Mouse (Mus musculus) neutrophil, adult 5-6 weeks (primary cell): Measurements from ENCODE around the gene Tmem221. TPM values are rescaled to one million over a fixed set of nuclear protein-coding genes. Genes with fewer than 3 reads are reported as not detected.
"Not testable (repeated sequence)": the region's sequence is repeated elsewhere in the genome, so short reads cannot be mapped to it uniquely, and the experiment has no call there.

ENCODE experiments used
- ATAC-seq: fragments of 151-379, 151-347 bp; 2 replicates; pipeline ENCODE4 v1.8.0; 2017; ENCODE audit warnings: mild to moderate bottlenecking, moderate TSS enrichment; ENCODE audit not compliant: insufficient number of reproducible peaks, poor library complexity, low FRiP score, severe bottlenecking; ENCODE audit errors: extremely low read depth
- total RNA-seq: library from RNA; stranded (forward); fragments of 200-1000 nt; gene quantifications from 2 replicates; pipeline ENCODE4 v1.2.3, GENCODE M21; 2017

The Tmem221 gene
- total RNA-seq, 1 experiment from 2014 or later = 0.58 TPM

DNA sequence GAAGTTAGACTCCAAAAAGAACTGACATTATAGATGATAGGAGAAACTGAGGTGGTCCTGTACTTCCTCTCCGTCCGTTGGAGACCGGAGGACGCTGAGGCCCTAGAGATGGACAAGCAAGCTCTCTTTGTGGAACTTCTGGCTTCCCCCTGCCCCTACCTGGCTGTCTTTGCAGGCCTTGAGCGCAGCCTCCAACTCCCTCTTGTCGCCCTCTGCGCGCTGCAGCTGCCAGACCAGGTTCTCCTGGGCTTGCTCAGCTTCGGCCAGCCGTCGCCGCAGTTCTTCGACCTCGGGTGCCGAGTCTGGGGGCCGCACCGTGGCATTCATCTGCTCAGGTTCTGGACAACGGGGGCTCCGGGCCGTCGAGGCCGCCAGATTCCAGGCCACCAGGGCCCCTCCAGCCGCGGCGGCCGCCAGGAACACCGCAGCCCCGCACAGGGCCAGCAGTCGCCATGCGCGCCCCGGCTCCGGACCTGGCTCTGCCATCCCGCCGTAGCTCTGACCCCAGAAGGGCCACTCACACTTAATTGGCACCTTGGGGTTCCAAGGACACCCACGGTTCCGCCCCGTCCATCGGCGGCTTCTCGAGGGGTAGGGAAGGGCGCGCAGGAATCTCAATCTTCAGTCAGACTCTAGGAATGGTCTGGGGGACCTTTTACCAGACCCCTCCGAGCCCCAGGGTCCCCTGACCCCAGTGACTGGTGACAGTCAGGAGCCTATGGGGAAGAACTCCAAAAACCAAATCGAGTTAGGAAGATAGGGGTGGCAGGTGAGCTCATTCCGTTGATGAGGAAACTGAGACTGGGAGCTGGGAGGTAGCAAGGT, 33.2 kb downstream of the Tmem221 start, which contains the start of gene Ccdc194:
Gene Ccdc194, minus strand, starts transcription at position 486 of the 825 bp plus-strand sequence.
- no peak for ATAC-seq

DNA sequence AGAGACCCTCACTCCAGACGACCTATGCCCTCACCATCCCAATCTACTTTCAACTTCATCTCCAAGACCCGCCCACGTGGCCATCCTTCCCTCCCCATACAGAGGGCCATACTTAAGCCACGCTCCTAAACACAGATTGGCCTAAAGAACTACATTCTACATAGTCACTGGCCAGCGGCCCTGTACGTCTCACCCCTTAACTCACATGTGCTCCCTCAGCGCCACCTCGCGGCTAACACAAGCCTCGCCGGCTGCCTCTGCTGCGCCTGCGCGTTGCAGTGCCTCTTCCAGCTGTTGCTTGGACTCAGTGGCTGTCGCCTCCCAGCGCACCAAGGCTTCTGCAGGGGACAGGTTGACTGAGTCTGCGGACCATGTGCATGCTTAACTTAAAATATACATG, 37.0 kb downstream of the Tmem221 start:
- peak; percentile 80 for ATAC-seq

DNA sequence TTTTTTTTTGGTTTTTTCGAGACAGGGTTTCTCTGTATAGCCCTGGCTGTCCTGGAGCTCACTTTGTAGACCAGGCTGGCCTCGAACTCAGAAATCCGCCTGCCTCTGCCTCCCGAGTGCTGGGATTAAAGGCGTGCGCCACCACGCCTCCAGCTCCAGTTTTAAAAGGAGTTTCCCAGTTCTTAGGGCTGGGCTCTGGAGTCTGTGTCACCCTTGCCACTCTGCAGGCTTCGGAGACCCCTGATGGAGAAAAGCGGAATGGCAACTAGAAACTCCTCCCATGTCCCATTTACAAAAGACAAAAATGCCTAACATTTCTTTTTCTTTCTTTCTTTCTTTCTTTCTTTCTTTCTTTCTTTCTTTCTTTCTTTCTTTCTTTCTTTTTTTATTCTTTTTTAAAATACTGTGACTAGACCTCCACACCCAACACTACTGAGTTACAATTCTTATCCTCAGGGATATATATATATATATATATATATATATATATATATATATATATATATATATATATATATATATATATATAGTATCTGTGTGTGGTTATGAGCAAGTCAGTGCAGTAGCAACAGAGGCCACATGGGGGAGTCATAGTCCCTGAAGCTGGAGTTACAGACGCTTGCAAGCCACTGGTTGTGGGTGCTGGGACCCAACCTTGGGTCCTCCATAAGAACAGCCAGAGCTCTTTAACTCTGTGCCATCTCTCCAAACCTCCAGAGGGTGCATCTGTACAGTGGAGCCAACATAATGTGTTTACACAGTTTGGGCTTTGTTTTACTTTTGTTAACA, 39.4 kb downstream of the Tmem221 start:
- not testable (repeated sequence) for ATAC-seq

GRCm38 (mm10) chr8:71516786-71517185, 41.9 kb downstream of the Tmem221 start:
- ATAC-seq = no peak

DNA sequence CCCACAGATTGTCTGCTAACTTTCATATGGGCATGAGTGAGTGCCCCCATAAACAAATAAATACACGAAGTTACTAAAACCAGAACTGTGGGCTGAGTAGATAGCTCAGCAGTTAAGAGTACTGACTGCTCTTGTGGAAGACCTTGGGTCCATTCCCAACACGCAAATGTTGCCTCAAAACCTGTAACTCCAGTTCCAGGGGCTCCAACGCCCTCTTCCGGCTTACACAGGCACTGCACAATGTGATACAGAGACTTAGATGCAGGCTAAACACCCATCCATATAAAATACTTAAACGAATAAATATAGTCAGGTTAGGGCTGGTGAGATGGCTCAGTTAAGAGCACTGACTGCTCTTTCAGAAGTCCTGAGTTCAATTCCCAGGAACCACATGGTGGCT, 43.6 kb downstream of the Tmem221 start:
- ATAC-seq = no peak

GRCm38 (mm10) chr8:71513018-71513754, 45.5 kb downstream of the Tmem221 start:
- ATAC-seq = no peak

DNA sequence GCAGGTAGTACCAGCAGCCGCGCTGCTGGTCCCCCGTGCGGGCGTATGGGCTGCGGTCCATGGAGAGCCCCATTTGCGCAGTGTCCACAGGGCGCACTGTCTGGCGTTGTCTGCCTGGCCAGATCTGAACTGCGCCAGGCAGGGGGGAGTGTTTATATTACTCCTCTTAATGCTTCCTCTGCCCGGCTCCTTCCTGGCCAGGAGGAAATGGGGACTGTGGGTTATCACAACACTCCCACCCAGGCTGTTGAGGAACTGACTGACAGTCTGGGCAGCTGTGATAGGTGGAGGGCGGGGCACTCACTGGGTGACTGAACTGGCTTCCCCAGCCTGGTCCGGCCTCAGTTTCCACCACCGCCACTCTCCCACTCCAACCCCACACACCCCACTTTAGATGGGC, 47.0 kb downstream of the Tmem221 start, which contains the start of gene Plvap:
Gene Plvap, minus strand, starts transcription at position 109 of the 400 bp plus-strand sequence.
- ATAC-seq = no peak

DNA sequence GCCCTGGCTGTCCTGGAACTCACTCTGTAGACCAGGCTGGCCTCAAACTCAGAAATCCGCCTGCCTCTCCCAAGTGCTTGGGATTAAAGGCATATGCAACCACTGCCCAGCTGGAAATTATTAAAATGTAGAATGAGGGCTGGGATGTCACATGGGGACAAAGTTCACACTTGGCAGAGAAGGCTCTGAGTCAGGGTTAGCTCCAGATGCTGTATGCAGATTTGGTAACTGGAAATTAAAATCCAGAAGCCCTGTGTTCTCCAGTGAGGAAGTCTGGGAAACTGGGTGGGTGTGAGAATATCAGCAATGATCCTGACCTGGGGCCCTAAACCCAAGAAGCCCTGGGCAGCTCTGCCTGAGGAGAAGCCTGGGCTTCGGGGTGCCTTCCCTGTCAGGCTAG, 49.4 kb downstream of the Tmem221 start:
- no peak for ATAC-seq

GRCm38 (mm10) chr8:71507589-71508104, 51.0 kb downstream of the Tmem221 start:
- no peak for ATAC-seq

- ATAC-seq = no peak
Observed at GRCm38 (mm10) chr8:71505979-71506378, 52.7 kb downstream of the Tmem221 start.

GRCm38 (mm10) chr8:71505326-71505725, 53.3 kb downstream of the Tmem221 start:
- no peak for ATAC-seq

DNA sequence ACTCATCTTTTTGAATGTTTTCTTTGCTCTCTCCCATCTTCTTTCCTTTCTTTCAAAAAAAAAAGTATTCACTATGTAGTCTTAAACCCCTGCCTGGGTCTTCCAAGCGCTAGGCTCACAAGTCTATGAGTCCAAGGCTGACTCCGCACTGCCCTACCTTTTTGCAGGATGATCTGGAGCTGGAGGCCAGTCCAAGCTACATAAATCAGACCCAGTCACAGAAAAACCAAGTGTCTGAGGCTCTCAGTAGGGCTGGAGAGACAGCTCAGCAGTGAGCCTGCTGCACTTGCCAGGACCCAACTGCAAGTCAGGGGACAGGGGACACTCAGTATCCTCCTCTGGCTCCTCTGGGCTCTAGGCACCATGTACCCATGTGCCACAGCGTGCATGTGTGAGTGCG, 54.3 kb downstream of the Tmem221 start:
- ATAC-seq = no peak

Other genes with a start within 250 kb of the Tmem221 start
- gene Use1, start 192.0 kb downstream of the Tmem221 start, total RNA-seq = 160 and 172 TPM in 2 replicates
- gene Ocel1, start 187.6 kb downstream of the Tmem221 start, total RNA-seq = 31.3 and 46.7 TPM in 2 replicates
- 8.6 and 9.2 TPM in 2 replicates for gene Nr2f6, start 176.9 kb downstream of the Tmem221 start, total RNA-seq
- not detected in 2 replicates for gene Ushbp1, start 163.1 kb downstream of the Tmem221 start, total RNA-seq
- 57.7 and 63.6 TPM in 2 replicates for gene Babam1, start 162.0 kb downstream of the Tmem221 start, total RNA-seq
- 0.61 TPM in 1 of 2 replicates, not detected in the other for gene Ankle1, start 152.9 kb downstream of the Tmem221 start, total RNA-seq
- 7.8 and 11.0 TPM in 2 replicates for gene Abhd8, start 95.2 kb downstream of the Tmem221 start, total RNA-seq
- gene Mrpl34, start 93.9 kb downstream of the Tmem221 start, total RNA-seq = 18.0 and 19.5 TPM in 2 replicates
- gene Dda1, start 89.7 kb downstream of the Tmem221 start, total RNA-seq = 29.2 and 34.6 TPM in 2 replicates
- 6.1 and 8.5 TPM in 2 replicates for gene Ano8, start 72.9 kb downstream of the Tmem221 start, total RNA-seq
- 15.2 and 19.7 TPM in 2 replicates for gene Gtpbp3, start 70.8 kb downstream of the Tmem221 start, total RNA-seq
- not detected in 2 replicates for gene Plvap, start 47.1 kb downstream of the Tmem221 start, total RNA-seq
- not detected in 2 replicates for gene Ccdc194, start 33.2 kb downstream of the Tmem221 start, total RNA-seq
- gene Bst2, start 21.4 kb downstream of the Tmem221 start, total RNA-seq = 7.6 and 18.4 TPM in 2 replicates
- 35.4 and 39.8 TPM in 2 replicates for gene Mvb12a, start 15.9 kb downstream of the Tmem221 start, total RNA-seq
- not detected in 2 replicates for gene Nxnl1, start 7.7 kb upstream of the Tmem221 start, total RNA-seq
- 3.4 and 5.7 TPM in 2 replicates for gene Slc27a1, start 10.0 kb upstream of the Tmem221 start, total RNA-seq
- 45.6 and 55.1 TPM in 2 replicates for gene Pgls, start 33.3 kb upstream of the Tmem221 start, total RNA-seq
- 94.7 and 127 TPM in 2 replicates for gene Fam129c, start 38.8 kb upstream of the Tmem221 start, total RNA-seq
- gene Colgalt1, start 52.1 kb upstream of the Tmem221 start, total RNA-seq = 92.2 and 92.5 TPM in 2 replicates
- gene Unc13a, start 112.9 kb upstream of the Tmem221 start, total RNA-seq = 0.12 TPM in 2 replicates
- gene Jak3, start 117.4 kb upstream of the Tmem221 start, total RNA-seq = 19.0 and 25.7 TPM in 2 replicates
- gene Insl3, start 130.3 kb upstream of the Tmem221 start, total RNA-seq = 4.5 and 10.0 TPM in 2 replicates
- 0.58 and 0.86 TPM in 2 replicates for gene B3gnt3, start 142.9 kb upstream of the Tmem221 start, total RNA-seq
- gene Fcho1, start 166.8 kb upstream of the Tmem221 start, total RNA-seq = 78.8 and 80.4 TPM in 2 replicates